Mouse (Mus musculus) 3134 (cell line): ENCODE results near the gene Ms4a6d.
"Not testable (repeated sequence)": the region's sequence is repeated elsewhere in the genome, so short reads cannot be mapped to it uniquely, and the experiment has no call there.

Source experiments
- DNase-seq: peaks from one replicate; pipeline ENCODE4 v3.0.0-alpha.2; 2011; ENCODE audit warnings: low spot score; ENCODE audit not compliant: insufficient read length; ENCODE audit errors: extremely low read depth

The Ms4a6d gene

DNA sequence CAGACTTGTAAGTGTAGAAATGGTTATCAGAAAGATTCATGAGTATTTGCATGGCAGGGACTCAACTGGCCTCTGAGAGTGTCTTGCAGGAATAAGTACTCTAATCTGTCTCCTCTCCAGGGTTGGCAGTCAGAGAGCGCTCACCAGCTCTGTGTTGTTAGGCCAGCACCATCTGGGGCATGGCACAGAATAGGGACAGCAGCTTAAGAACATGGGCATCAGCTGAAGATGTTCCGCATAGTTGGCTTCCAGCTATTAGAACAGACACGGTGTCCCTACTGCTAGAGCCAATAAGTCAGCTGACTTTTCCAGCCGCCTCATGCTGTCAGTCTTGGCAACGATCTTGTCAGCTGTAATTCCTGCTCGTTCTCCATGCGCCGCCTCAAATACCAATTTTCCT lies 29.7 kb downstream of the Ms4a6d start:
- no peak for DNase-seq

DNA sequence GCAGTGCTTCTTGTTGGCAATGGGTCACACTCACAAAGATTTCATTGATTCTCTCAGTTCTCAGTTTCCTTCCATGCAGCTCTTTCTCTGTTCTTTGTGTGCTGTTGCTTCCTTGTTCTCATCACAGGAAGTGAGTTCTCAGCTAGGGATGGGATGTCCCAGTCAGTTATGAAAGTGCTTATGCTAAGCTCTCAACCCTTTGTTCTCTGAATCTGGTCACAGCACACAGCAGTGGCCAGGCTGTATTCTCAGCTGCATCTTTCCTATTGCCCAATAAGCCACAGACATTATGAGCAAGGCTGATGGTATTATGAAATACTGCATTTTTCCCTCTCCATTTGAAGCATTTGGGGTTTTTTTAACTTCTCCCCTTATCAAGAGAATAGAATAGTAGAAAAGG lies 45.1 kb downstream of the Ms4a6d start:
- not testable (repeated sequence) for DNase-seq

- DNase-seq, result no peak
Measured at GRCm38 (mm10) chr19:11554726-11555125, 49.9 kb downstream of the Ms4a6d start.

DNA sequence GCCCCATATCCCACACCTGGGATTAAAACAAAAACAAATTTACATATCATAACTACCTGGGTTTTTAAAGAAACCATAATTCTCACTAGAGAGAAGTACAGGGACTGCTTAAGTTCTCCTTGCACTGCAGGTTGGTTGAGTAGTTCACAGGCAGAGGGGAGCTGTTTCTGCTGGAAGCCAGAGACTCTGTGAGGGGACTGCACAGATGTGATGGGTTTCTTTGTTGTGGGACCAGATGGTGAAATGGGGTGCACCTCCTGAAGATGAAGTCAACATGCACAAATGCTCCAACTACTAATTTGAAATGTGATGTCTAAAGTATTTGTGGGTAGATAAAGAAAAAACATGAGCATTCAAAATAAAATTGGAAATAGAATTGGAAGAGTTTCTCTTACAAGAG lies 56.7 kb downstream of the Ms4a6d start:
- DNase-seq, result no peak

DNA sequence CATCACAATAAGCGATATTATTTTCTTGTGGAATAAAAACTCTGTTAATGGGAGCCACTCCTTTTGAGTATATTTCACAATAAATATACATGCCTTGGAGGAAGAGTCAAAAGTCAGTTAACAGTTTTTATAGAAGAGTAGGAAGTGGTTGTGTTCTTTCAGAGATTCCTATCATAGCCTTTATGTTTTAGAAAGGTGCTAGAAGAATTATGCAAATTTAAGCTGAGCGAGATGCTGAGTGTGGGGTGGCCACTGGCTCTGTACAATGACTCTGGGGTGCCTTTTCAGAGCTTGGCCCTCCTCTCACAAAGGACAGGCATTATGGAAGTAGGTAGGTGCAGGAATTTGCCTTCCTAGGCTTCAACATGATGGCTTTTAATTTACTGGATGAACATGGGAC lies 60.3 kb downstream of the Ms4a6d start:
- not testable (repeated sequence) for DNase-seq

DNA sequence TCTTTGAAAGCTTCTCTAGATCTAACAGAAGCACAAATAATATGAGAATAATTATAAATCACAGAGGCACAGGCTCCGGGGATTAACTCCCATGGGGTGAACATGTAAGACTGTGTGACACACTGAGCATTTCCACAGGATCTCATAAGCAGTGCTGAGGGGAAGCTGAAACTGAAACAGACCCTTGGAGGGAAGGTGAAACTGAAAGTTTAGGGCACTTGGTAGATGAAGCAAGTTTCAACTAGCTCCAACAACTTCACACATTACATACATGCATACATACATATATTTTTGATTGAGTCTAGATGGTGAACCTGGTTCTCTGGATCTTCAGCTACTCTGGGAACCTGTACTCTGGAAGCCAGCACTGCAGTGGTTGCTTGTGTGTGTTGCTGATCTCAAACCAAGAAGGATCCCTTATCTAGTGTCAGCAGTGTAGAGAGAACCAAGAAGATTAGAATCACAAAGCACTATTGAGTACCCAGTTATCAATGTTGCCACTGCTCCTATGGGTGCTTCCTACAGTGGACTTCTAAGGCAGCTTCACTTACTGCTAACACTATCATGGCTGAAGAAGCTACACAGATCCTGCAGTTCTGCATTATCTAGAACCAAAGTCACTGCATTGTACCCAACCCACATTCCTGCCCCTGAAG lies 64.4 kb downstream of the Ms4a6d start:
- not testable (repeated sequence) for DNase-seq

DNA sequence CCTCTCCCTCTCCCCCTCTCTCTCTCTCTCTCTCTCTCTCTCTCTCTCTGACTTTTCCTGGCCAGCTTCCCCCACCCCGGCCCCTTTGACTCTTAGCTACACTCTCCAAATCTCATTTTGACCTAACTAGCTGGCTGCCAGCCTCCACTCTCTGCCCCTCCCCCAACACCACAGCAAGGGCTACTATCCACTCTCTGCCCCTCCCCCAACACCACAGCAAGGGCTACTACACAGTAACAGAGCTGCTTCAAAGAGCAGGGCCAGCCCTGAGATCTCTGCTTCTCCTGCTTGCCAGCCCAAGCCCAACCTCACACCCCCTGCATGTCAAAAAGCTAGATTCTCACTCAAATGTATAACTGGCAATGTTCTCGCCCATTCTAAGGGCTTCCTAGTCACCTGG lies 67.3 kb downstream of the Ms4a6d start:
- DNase-seq, result no peak
